Mouse (Mus musculus) kidney, adult 2 months (tissue): Measurements from ENCODE around the gene Tnnt1. TPM values are rescaled to one million over a fixed set of nuclear protein-coding genes. Genes with fewer than 3 reads are reported as not detected.
A peak's percentile ranks its signal among the peaks of the same experiment; 100 is the strongest.

ENCODE experiments used
- DNase-seq: peaks from one replicate; pipeline ENCODE4 v3.0.0; 2021
- H3K27ac ChIP-seq: fragments of 200-500 bp; 2 replicates; pipeline ENCODE4 v1.5.1; 2012; ENCODE audit warnings: low read depth, low read length, control low read depth, inconsistent platforms; ENCODE audit not compliant: insufficient read depth
- H3K27me3 ChIP-seq: fragments of 200-500 bp; replicated peaks from 2 replicates; pipeline ENCODE4 v1.6.1; 2012; ENCODE audit warnings: mild to moderate bottlenecking, moderate library complexity, low read length, inconsistent platforms; ENCODE audit not compliant: control insufficient read depth, insufficient read depth
- H3K36me3 ChIP-seq: fragments of 200-500 bp; 2 replicates; pipeline ENCODE4 v1.6.1; 2012; ENCODE audit warnings: mild to moderate bottlenecking, moderate library complexity, low read length, inconsistent platforms; ENCODE audit not compliant: control insufficient read depth, insufficient read depth
- H3K4me1 ChIP-seq: fragments of 200-500 bp; 2 replicates; pipeline ENCODE4 v1.6.1; 2011; ENCODE audit warnings: low read length; ENCODE audit not compliant: control insufficient read depth, insufficient read depth
- H3K4me3 ChIP-seq: fragments of 200-500 bp; 2 replicates; pipeline ENCODE4 v1.5.1; 2011; ENCODE audit warnings: mild to moderate bottlenecking, low read depth, low read length, control low read depth; ENCODE audit not compliant: insufficient read depth
- CTCF ChIP-seq: fragments of 200-500 bp; conservative IDR thresholded peaks from 2 replicates; pipeline ENCODE4 v1.5.1; 2011; ENCODE audit warnings: low read depth, mild to moderate bottlenecking, control low read depth, low read length, moderate library complexity, mixed read lengths; ENCODE audit not compliant: insufficient read depth, insufficient read length
- POLR2A ChIP-seq: fragments of 200-500 bp; IDR thresholded peaks from one replicate; pipeline ENCODE4 v1.6.1; 2011; ENCODE audit warnings: low read depth, low read length, control low read depth
- WGBS: fragments of 180-500 bp; shearing (Covaris S2); methylation state at CpG from one replicate; pipeline ENCODE4 v1.1.7; 2018; 5-methylcytosine and 5-hydroxymethylcytosine counted together
- polyA plus RNA-seq: library from polyadenylated mRNA; depleted of rRNA; stranded (reverse); fragments of >200 nt; gene quantifications from 2 replicates; pipeline ENCODE4 v1.2.3, GENCODE M21; 2012

Tnnt1 gene
- polyA plus RNA-seq, 1 experiment = 3.9 TPM

DNA sequence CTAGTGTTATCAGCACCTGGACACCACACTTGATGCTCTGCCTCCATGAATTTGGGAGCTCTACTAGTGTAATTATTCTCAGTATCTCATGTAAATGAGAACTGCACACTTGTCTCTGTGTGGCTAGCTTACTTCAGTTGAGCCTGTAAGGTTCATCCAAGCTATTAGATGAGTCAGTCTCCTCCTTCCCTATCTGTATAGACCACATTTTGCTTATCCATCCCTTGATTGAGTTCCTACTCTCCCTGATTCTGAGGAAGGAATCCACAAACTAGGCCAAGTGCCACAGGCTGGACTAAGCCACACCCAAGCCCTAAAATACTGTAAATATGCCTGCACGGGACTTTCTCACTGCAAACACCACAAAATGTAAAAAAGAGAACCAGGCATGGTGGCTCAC is 22.2 kb downstream of the Tnnt1 start:
- 49% methylated on average over 1 of the region's 1 CpGs for WGBS
- TF ChIP-seq CTCF (no peak), POLR2A (no peak)
- no peak overlapping the region for H3K27ac ChIP-seq

DNA sequence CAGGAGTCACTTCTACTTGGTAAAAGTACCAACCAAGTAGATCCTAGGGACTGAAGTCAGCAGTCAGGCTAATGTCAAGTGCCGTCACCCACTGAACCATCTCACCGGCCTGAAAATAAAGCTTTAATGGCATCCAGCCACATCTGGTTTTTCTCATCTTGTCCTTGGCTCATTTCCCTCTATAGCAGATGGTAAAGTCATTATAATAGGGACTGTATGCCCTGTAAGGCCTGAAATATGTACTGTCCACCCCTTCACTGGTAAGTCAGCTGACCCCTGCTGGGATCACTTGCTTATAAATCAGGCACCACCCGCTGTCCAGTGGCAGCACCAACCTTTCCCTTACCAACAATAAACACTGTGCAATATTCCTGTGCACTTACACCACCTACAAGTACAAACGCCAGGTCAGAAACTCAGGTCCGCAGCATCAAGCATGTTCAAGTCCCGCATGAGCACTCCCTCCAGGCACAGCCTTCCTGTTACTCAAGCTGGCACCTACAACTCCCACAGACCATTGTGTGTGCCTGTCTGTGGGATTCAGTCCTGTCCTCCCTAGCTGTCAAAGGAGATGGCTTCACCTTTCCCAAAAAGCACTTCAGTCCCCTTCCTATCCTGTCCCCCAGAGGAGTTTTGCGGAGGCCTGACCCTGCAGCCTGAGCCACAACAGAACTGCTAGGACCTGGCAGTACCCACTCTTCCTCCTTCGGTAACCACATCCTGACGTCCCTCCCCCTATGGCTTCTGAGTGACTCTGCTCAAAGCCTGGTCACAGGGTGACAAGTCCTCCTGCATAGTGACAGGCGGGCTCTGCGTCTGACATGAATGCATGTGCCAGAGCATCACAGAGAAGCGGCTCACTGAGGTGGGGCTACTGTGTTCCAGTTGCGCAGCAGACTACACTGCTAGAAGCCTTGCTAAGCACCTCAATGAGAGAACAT is 23.6 kb downstream of the Tnnt1 start:
- TF ChIP-seq POLR2A = no peak
- no peak for TF ChIP-seq CTCF
- no peak overlapping the region for H3K4me3 ChIP-seq
- H3K4me1 ChIP-seq = no peaks in the 10 kb centered on the region
- H3K36me3 ChIP-seq = no peaks in the 10 kb centered on the region
- H3K27me3 ChIP-seq = no peaks in the 10 kb centered on the region
- peak; percentile 10 for DNase-seq
- 58% methylated on average over 13 of the region's 13 CpGs for WGBS
- H3K27ac ChIP-seq = no peak overlapping the region

More for the DNA sequence above, 22.2 kb downstream of the Tnnt1 start:
- DNase-seq = no peak
- Histone ChIP-seq H3K4me1 (0 out of 2 replicates have a peak, but pooled peaks cover 5% of the 10 kb centered on the region), H3K27me3 (no peaks in the 10 kb centered on the region), H3K4me3 (no peak overlapping the region), H3K36me3 (no peaks in the 10 kb centered on the region)

DNA sequence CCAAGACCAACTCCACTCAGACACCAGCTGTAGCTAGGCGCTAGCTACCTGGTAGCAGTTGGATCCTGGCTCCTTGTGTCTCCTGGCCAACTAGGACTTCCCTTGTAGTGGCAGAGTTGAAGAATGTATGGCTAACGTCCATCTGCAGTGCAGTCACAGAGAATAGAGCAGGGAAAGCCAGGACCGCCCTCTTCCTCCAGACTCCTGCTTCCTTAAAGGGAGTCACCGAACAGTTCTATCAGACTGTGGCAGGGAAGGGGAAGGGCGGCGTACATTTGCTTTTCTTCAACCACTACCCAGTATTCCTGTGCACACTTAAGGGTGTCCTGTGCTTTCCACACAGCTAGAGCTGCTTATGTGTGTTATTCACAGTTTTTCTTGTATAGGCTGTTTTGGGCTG is 24.9 kb downstream of the Tnnt1 start:
- Histone ChIP-seq H3K4me1 (no peaks in the 10 kb centered on the region), H3K36me3 (no peaks in the 10 kb centered on the region), H3K27me3 (no peaks in the 10 kb centered on the region), H3K4me3 (no peak overlapping the region), H3K27ac (0 out of 2 replicates have a peak overlapping the region, but pooled peaks have one; percentile 8)
- WGBS = 52% methylated on average over 6 of the region's 6 CpGs
- TF ChIP-seq POLR2A (no peak), CTCF (no peak)
- DNase-seq = peak; percentile 51

DNA sequence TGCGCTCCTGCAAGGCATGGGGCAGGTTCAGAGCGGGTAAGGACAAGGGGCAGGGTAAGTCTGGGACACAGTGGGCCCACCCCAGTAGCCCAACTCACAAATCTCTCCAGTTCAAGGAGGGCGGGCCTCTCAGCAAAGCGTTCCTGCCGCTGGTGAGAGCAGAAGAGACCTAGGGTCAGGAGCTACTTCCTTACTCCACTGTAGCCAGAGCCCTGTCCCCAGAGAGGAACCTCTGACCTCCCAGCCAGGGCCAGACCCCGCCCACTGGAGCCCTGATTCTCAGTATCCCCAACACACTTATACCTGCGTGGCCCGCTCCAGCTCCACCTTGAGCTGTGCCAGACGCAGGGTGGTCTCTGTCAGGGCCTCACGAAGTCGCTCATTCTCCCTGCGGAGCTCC is 33.9 kb downstream of the Tnnt1 start:
- no peak for TF ChIP-seq CTCF
- TF ChIP-seq POLR2A = no peak

DNA sequence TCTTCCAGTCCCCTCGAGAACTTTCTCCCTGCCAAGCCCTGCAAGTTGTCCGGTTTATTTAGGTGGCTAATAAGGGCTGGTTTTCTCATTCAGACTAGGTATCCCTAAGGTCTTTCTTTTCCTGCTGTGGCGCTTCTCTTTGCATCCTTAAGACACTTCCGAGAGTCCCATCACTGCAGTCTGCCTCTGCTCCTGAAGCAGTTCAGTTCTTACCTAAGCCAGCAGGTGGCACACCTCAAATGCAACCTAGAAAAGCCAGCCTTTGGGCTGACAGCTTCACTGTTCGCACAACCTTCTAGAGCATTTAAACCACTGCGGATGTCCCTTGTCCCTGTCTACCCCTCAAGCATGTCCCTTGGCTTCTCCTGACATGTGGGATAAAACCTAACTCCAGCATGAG is 36.5 kb downstream of the Tnnt1 start:
- peak; percentile 46 for DNase-seq
- H3K4me1 ChIP-seq = no peaks in the 10 kb centered on the region
- H3K27me3 ChIP-seq = no peaks in the 10 kb centered on the region
- TF ChIP-seq CTCF (peak; percentile 73), POLR2A (no peak)
- H3K27ac ChIP-seq = no peak overlapping the region
- H3K4me3 ChIP-seq = no peak overlapping the region
- H3K36me3 ChIP-seq = no peaks in the 10 kb centered on the region
- WGBS = 26% methylated on average over 6 of the region's 6 CpGs

More for the DNA sequence above, 33.9 kb downstream of the Tnnt1 start:
- H3K4me1 ChIP-seq = no peaks in the 10 kb centered on the region
- H3K36me3 ChIP-seq = no peaks in the 10 kb centered on the region; the same call in 1 of the 2 replicates
- no peak overlapping the region for H3K4me3 ChIP-seq
- 84% methylated on average over 12 of the region's 12 CpGs for WGBS
- no peaks in the 10 kb centered on the region for H3K27me3 ChIP-seq
- DNase-seq = no peak
- no peak overlapping the region for H3K27ac ChIP-seq

DNA sequence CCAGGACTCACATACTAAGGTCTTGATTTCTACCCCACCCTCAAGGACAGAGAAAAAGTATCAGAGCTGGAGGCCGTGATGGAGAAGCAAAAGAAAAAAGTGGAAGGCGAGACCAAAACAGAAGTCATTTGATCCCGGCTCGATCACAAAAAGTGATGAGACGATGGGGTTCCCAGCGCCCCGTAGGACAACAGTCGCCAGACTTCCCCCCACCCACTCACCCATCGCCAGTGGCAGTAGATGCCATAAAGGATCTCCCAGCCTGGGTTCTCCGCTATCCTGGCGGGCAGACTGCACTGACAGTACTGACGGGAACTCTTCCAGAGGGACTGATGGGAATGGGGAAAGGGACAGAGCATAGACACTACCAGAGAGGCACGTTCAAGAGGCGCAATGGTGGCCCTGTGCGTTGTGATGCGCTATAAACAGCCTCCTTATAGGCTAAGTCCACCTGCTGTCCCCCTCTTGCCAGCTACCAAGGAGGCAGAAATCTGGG is 37.3 kb downstream of the Tnnt1 start:
- Histone ChIP-seq H3K36me3 (no peaks in the 10 kb centered on the region), H3K4me1 (no peaks in the 10 kb centered on the region), H3K4me3 (peak overlapping the region; percentile 72), H3K27ac (peak overlapping the region; percentile 80), H3K27me3 (no peaks in the 10 kb centered on the region)
- WGBS = 9% methylated on average over 16 of the region's 16 CpGs
- TF ChIP-seq CTCF = no peak
- TF ChIP-seq POLR2A = no peak
- DNase-seq = no peak

DNA sequence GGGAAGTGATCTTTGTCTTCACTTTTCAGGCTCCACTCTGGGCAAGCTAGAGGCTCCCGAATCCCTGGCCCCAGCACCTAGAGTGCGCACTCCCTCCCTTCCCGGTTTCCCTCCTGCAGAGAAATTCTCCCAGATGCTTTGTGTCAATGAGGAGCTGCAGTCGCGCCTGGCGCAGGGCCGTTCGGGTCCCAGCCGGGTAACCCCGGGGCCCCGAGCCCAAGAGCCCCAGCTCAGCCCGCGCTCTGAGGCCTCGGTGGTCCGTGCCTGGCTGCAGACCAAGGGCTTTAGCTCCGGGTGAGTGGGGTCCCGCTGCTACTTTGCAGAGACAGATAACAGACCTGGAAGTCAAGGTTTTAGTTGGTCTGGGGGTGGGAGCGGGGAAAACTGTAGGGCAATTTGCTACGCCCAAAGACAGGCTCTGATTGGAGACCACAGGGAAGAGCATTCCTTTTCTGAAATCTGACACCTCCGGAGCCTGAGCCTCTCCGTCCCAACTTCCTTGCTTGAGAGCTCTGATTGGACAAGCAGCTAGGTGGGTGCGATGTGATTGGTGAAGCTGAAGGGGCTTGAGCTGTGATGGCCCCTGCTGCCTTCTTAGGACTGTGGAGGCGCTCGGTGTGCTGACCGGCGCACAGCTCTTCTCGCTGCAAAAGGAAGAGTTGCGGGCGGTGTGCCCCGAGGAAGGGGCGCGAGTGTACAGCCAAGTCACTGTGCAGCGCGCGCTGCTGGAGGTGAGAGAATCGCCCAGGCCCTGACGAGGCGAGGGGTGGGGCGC is 38.0 kb downstream of the Tnnt1 start:
- H3K4me1 ChIP-seq = no peaks in the 10 kb centered on the region
- WGBS = 4% methylated on average over 39 of the region's 39 CpGs
- peak overlapping the region; percentile 72 for H3K4me3 ChIP-seq
- H3K36me3 ChIP-seq = no peaks in the 10 kb centered on the region
- H3K27ac ChIP-seq = peak overlapping the region; percentile 80
- no peak for TF ChIP-seq CTCF
- TF ChIP-seq POLR2A = peak; percentile 81
- H3K27me3 ChIP-seq = no peaks in the 10 kb centered on the region
- peak; percentile 91 for DNase-seq
